Mouse (Mus musculus): Measurements from ENCODE around the gene Nacad. TPM values are rescaled to one million over a fixed set of nuclear protein-coding genes. Genes with fewer than 3 reads are reported as not detected.

Gene Nacad
- polyA plus RNA-seq, 1 experiment from 2014 or later = 100.0 TPM

- Histone ChIP-seq H3K9me3 (ENCODE audit: control insufficient read depth, low read length) (no peaks in the 10 kb centered on the region), H3K27ac (replicated peaks; ENCODE audit: low read depth, low read length) (no peak overlapping the region), H3K4me3 (replicated peaks; ENCODE audit: low read depth, low read length) (no peak overlapping the region), H3K4me1 (ENCODE audit: control insufficient read depth, insufficient read depth, low read length) (no peaks in the 10 kb centered on the region), H3K36me3 (ENCODE audit: control insufficient read depth, insufficient read depth, low read length) (peaks cover 89% of the 10 kb centered on the region), H3K9ac (replicated peaks; ENCODE audit: low read length) (no peak overlapping the region), H3K27me3 (ENCODE audit: control insufficient read depth, insufficient read depth, low read length) (no peaks in the 10 kb centered on the region), H3K4me2 (ENCODE audit: low read length) (no peak overlapping the region)
- no peak for DNase-seq
- WGBS = 96% methylated on average over 12 of the region's 12 CpGs
- ATAC-seq (ENCODE audit: low FRiP score, low TSS enrichment) = no peak
Observed at GRCm38 (mm10) chr11:6615250-6616205, 9.7 kb upstream of the Nacad start.

DNA sequence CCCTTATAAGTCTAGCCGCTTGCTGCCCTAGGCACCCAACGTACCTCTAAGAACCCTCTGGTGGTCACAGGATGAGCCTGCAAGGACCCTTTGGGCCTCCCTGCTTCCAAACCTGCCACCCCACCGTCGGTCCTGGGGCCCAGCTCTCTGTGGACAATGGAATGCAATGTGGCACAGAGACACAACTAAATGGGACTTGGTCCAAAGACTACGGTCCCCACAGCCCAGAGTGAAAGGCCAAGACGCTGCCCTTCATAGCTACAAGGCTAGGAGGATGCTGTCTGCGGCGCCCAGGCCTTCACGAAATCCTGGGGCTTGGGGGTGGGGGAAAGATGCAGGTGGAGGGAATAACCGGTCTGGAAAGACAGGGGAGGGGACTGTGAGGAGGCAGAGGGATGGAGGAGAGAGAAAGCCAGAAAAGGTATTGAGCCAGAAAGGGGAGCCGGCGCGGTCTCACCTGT, 802 bp downstream of the Nacad start:
- WGBS = 7% methylated on average over 13 of the region's 13 CpGs
- Histone ChIP-seq H3K9me3 (ENCODE audit: control insufficient read depth, low read length) (no peaks in the 10 kb centered on the region), H3K4me3 (replicated peaks; ENCODE audit: low read depth, low read length) (peak overlapping the region; percentile 59), H3K27me3 (ENCODE audit: control insufficient read depth, insufficient read depth, low read length) (no peaks in the 10 kb centered on the region), H3K27ac (replicated peaks; ENCODE audit: low read depth, low read length) (peak overlapping the region; percentile 98), H3K9ac (replicated peaks; ENCODE audit: low read length) (peak overlapping the region; percentile 78), H3K36me3 (ENCODE audit: control insufficient read depth, insufficient read depth, low read length) (peaks cover 33% of the 10 kb centered on the region), H3K4me2 (ENCODE audit: low read length) (peak overlapping the region; percentile 98), H3K4me1 (ENCODE audit: control insufficient read depth, insufficient read depth, low read length) (peaks cover 44% of the 10 kb centered on the region)
- no peak for ATAC-seq (ENCODE audit: low FRiP score, low TSS enrichment)
- DNase-seq = peak; percentile 68

GRCm38 (mm10) chr11:6604604-6604936, 1.3 kb downstream of the Nacad start:
- Histone ChIP-seq H3K27ac (replicated peaks; ENCODE audit: low read depth, low read length) (peak overlapping the region; percentile 98), H3K36me3 (ENCODE audit: control insufficient read depth, insufficient read depth, low read length) (peaks cover 35% of the 10 kb centered on the region), H3K4me1 (ENCODE audit: control insufficient read depth, insufficient read depth, low read length) (peaks cover 48% of the 10 kb centered on the region), H3K4me2 (ENCODE audit: low read length) (peak overlapping the region; percentile 98), H3K9me3 (ENCODE audit: control insufficient read depth, low read length) (no peaks in the 10 kb centered on the region), H3K4me3 (replicated peaks; ENCODE audit: low read depth, low read length) (peak overlapping the region; percentile 59), H3K9ac (replicated peaks; ENCODE audit: low read length) (peak overlapping the region; percentile 78), H3K27me3 (ENCODE audit: control insufficient read depth, insufficient read depth, low read length) (no peaks in the 10 kb centered on the region)
- ATAC-seq (ENCODE audit: low FRiP score, low TSS enrichment) (no peak), DNase-seq (no peak)

GRCm38 (mm10) chr11:6603887-6604603, 1.8 kb downstream of the Nacad start:
- Histone ChIP-seq H3K4me1 (ENCODE audit: control insufficient read depth, insufficient read depth, low read length) (peaks cover 54% of the 10 kb centered on the region), H3K9ac (replicated peaks; ENCODE audit: low read length) (peak overlapping the region; percentile 78), H3K36me3 (ENCODE audit: control insufficient read depth, insufficient read depth, low read length) (peaks cover 35% of the 10 kb centered on the region), H3K27me3 (ENCODE audit: control insufficient read depth, insufficient read depth, low read length) (no peaks in the 10 kb centered on the region), H3K4me3 (replicated peaks; ENCODE audit: low read depth, low read length) (peak overlapping the region; percentile 59), H3K27ac (replicated peaks; ENCODE audit: low read depth, low read length) (peak overlapping the region; percentile 98), H3K4me2 (ENCODE audit: low read length) (peak overlapping the region; percentile 98), H3K9me3 (ENCODE audit: control insufficient read depth, low read length) (no peaks in the 10 kb centered on the region)
- WGBS = 15% methylated on average over 12 of the region's 12 CpGs
- peak; percentile 86 for DNase-seq
- peak; percentile 41; the same call in 1 of the 2 replicates for ATAC-seq (ENCODE audit: low FRiP score, low TSS enrichment)

DNA sequence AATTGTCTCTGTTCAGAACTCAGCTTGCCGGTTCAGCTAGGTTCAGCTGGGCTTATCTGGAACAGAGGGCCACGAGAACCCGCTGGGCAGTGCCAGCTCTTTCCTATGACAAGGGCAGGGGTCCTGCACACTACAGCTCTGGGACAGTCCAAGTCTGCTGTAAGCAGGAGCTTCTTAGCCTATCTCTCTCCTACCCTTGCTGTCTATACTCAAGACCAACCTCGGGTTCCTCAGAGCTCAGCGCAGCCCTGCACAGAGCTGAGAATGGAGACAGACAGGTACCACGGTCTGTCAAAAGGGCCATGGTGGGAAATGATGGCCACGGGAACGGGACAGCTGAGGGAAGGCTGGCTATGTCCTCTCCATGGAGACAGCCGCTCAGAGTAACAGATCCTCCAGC, 2.6 kb downstream of the Nacad start:
- peaks cover 62% of the 10 kb centered on the region for H3K4me1 ChIP-seq (ENCODE audit: control insufficient read depth, insufficient read depth, low read length)
- peaks cover 36% of the 10 kb centered on the region for H3K36me3 ChIP-seq (ENCODE audit: control insufficient read depth, insufficient read depth, low read length)
- peak overlapping the region; percentile 78; the same call in 1 of the 2 replicates for H3K9ac ChIP-seq (replicated peaks; ENCODE audit: low read length)
- H3K9me3 ChIP-seq (ENCODE audit: control insufficient read depth, low read length) = no peaks in the 10 kb centered on the region
- no peaks in the 10 kb centered on the region for H3K27me3 ChIP-seq (ENCODE audit: control insufficient read depth, insufficient read depth, low read length)
- no peak for DNase-seq
- peak overlapping the region; percentile 59 for H3K4me3 ChIP-seq (replicated peaks; ENCODE audit: low read depth, low read length)
- ATAC-seq (ENCODE audit: low FRiP score, low TSS enrichment) = no peak
- peak overlapping the region; percentile 98; the same call in 1 of the 2 replicates for H3K27ac ChIP-seq (replicated peaks; ENCODE audit: low read depth, low read length)
- peak overlapping the region; percentile 98 for H3K4me2 ChIP-seq (ENCODE audit: low read length)
- 78% methylated on average over 9 of the region's 9 CpGs for WGBS

- no peak overlapping the region; the same call in 1 of the 2 replicates for H3K9ac ChIP-seq (replicated peaks; ENCODE audit: low read length)
- H3K27ac ChIP-seq (replicated peaks; ENCODE audit: low read depth, low read length) = no peak overlapping the region; the same call in 1 of the 2 replicates
- ATAC-seq (ENCODE audit: low FRiP score, low TSS enrichment) (no peak), DNase-seq (no peak)
- H3K4me3 ChIP-seq (replicated peaks; ENCODE audit: low read depth, low read length) = no peak overlapping the region
- peaks cover 42% of the 10 kb centered on the region for H3K36me3 ChIP-seq (ENCODE audit: control insufficient read depth, insufficient read depth, low read length)
- no peaks in the 10 kb centered on the region for H3K27me3 ChIP-seq (ENCODE audit: control insufficient read depth, insufficient read depth, low read length)
- peaks cover 67% of the 10 kb centered on the region for H3K4me1 ChIP-seq (ENCODE audit: control insufficient read depth, insufficient read depth, low read length)
- 78% methylated on average over 9 of the region's 9 CpGs for WGBS
- H3K9me3 ChIP-seq (ENCODE audit: control insufficient read depth, low read length) = no peaks in the 10 kb centered on the region
- peak overlapping the region; percentile 98 for H3K4me2 ChIP-seq (ENCODE audit: low read length)
Observed at GRCm38 (mm10) chr11:6602662-6603061, 3.2 kb downstream of the Nacad start.

- ATAC-seq (ENCODE audit: low FRiP score, low TSS enrichment) (no peak), DNase-seq (no peak)
- Histone ChIP-seq H3K36me3 (ENCODE audit: control insufficient read depth, insufficient read depth, low read length) (peaks cover 50% of the 10 kb centered on the region), H3K9ac (replicated peaks; ENCODE audit: low read length) (no peak overlapping the region; the same call in 1 of the 2 replicates), H3K4me1 (ENCODE audit: control insufficient read depth, insufficient read depth, low read length) (peaks cover 66% of the 10 kb centered on the region), H3K4me3 (replicated peaks; ENCODE audit: low read depth, low read length) (no peak overlapping the region), H3K27me3 (ENCODE audit: control insufficient read depth, insufficient read depth, low read length) (no peaks in the 10 kb centered on the region), H3K27ac (replicated peaks; ENCODE audit: low read depth, low read length) (no peak overlapping the region), H3K9me3 (ENCODE audit: control insufficient read depth, low read length) (no peaks in the 10 kb centered on the region), H3K4me2 (ENCODE audit: low read length) (peak overlapping the region; percentile 98; the same call in 1 of the 2 replicates)
- 85% methylated on average over 20 of the region's 20 CpGs for WGBS
Observed at GRCm38 (mm10) chr11:6601649-6602480, 4.0 kb downstream of the Nacad start.

Data from midbrain, embryonic 14.5 days (tissue).